Mouse (Mus musculus): Measurements from ENCODE around the gene Sept11. TPM values are rescaled to one million over a fixed set of nuclear protein-coding genes. Genes with fewer than 3 reads are reported as not detected.

Gene Sept11
- polyA plus RNA-seq, 1 experiment = 29.8 TPM

GRCm38 (mm10) chr5:93106048-93106447, 12.8 kb downstream of the Sept11 start:
- Histone ChIP-seq H3K9me3 (no peaks in the 10 kb centered on the region), H3K27me3 (replicated peaks) (no peaks in the 10 kb centered on the region), H3K4me3 (replicated peaks) (peak overlapping the region; percentile 70), H3K36me3 (replicated peaks; ENCODE audit: low read length) (peaks cover 51% of the 10 kb centered on the region), H3K4me1 (peaks cover 83% of the 10 kb centered on the region)
- TF ChIP-seq GATA1 (IDR thresholded peaks at IDR 0.05; ENCODE audit: borderline replicate concordance, low read length) (no peak), FLI1 (IDR thresholded peaks at IDR 0.05; ENCODE audit: low read length) (no peak)

DNA sequence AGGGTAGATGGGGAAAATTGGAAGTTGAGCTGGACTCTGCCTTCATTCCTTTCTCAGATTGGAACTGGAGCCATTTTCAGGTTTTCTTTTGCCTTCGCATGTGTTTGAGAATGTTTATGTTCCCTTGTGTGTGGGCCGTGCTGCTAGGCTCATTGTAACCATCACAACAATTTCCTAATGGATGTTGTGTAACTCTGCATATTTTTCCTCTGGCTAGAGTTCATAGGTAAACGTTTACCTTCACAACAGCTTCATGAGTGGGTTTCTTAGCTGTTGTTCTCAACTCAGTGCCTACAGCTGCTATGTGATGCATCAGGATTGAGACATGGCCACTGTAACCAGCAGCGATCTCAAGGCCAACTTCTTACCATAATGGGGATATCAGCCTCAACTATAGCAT, 15.5 kb downstream of the Sept11 start:
- H3K9me3 ChIP-seq = no peaks in the 10 kb centered on the region
- TF ChIP-seq FLI1 (IDR thresholded peaks at IDR 0.05; ENCODE audit: low read length) (no peak), GATA1 (IDR thresholded peaks at IDR 0.05; ENCODE audit: borderline replicate concordance, low read length) (no peak)
- H3K36me3 ChIP-seq (replicated peaks; ENCODE audit: low read length) = peaks cover 53% of the 10 kb centered on the region
- peak overlapping the region; percentile 76 for H3K4me3 ChIP-seq (replicated peaks)
- H3K27me3 ChIP-seq (replicated peaks) = no peaks in the 10 kb centered on the region
- peaks cover 83% of the 10 kb centered on the region for H3K4me1 ChIP-seq

- TF ChIP-seq GATA1 (IDR thresholded peaks at IDR 0.05; ENCODE audit: borderline replicate concordance, low read length) = peak; percentile 52; the same call in 2 of the 3 replicates
- no peak for TF ChIP-seq FLI1 (IDR thresholded peaks at IDR 0.05; ENCODE audit: low read length)
- no peaks in the 10 kb centered on the region for H3K9me3 ChIP-seq
- peaks cover 58% of the 10 kb centered on the region for H3K36me3 ChIP-seq (replicated peaks; ENCODE audit: low read length)
- peaks cover 83% of the 10 kb centered on the region for H3K4me1 ChIP-seq
- no peaks in the 10 kb centered on the region for H3K27me3 ChIP-seq (replicated peaks)
- H3K4me3 ChIP-seq (replicated peaks) = peak overlapping the region; percentile 62
These were observed 16.3 kb downstream of the Sept11 start for GRCm38 (mm10) chr5:93109555-93109954.

DNA sequence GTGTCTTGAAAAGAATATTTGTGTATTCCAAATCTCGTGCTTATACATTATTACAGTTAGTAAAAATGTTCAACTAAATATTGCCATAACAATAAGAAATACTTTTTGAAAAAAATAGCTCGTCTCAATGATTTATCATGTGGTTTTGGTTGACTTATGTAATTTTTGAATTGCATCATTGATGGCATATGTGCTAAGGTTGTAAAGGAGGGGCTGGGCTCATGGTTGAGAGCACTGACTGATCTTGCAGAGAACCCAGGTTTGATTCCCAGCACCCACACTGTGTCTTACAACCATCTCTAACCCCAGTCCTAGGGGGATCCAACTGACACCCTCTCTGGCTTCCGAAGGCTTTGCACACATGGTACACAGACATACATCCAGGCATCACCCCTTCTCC, 19.1 kb downstream of the Sept11 start:
- Histone ChIP-seq H3K9me3 (no peaks in the 10 kb centered on the region), H3K36me3 (replicated peaks; ENCODE audit: low read length) (peaks cover 80% of the 10 kb centered on the region), H3K4me1 (peaks cover 92% of the 10 kb centered on the region), H3K27me3 (replicated peaks) (no peaks in the 10 kb centered on the region), H3K4me3 (replicated peaks) (no peak overlapping the region)
- TF ChIP-seq FLI1 (IDR thresholded peaks at IDR 0.05; ENCODE audit: low read length) (no peak), GATA1 (IDR thresholded peaks at IDR 0.05; ENCODE audit: borderline replicate concordance, low read length) (no peak)

- H3K4me3 ChIP-seq (replicated peaks) = no peak overlapping the region
- peaks cover 88% of the 10 kb centered on the region for H3K36me3 ChIP-seq (replicated peaks; ENCODE audit: low read length)
- no peak for TF ChIP-seq GATA1 (IDR thresholded peaks at IDR 0.05; ENCODE audit: borderline replicate concordance, low read length)
- no peak for TF ChIP-seq FLI1 (IDR thresholded peaks at IDR 0.05; ENCODE audit: low read length)
- no peaks in the 10 kb centered on the region for H3K27me3 ChIP-seq (replicated peaks)
- H3K4me1 ChIP-seq = peaks cover 97% of the 10 kb centered on the region
- H3K9me3 ChIP-seq = no peaks in the 10 kb centered on the region
These were observed 20.3 kb downstream of the Sept11 start for GRCm38 (mm10) chr5:93113517-93113916.

DNA sequence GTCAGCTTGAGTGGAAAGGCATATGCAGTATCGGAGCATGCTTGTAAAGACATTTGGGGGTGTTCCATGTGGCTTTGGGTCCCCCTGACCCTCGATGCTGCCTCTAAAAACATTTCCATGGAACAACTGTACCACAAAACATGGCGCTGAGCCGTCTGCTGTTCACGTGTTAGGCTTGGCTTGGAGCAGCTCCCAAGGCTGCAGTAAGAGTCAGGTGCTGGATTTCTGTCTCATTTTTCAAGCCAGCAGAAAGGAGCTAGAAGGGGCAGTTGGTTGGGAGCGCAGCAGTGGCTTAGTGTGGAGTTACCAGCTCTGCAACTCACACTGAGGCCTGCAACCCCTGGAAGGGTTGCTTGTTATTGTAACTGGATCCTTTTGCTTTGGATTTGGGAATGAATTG, 21.3 kb downstream of the Sept11 start:
- Histone ChIP-seq H3K4me1 (peaks cover 94% of the 10 kb centered on the region), H3K9me3 (no peaks in the 10 kb centered on the region), H3K27me3 (replicated peaks) (no peaks in the 10 kb centered on the region), H3K36me3 (replicated peaks; ENCODE audit: low read length) (peaks cover 91% of the 10 kb centered on the region), H3K4me3 (replicated peaks) (no peak overlapping the region)
- no peak for TF ChIP-seq FLI1 (IDR thresholded peaks at IDR 0.05; ENCODE audit: low read length)
- no peak for TF ChIP-seq GATA1 (IDR thresholded peaks at IDR 0.05; ENCODE audit: borderline replicate concordance, low read length)

DNA sequence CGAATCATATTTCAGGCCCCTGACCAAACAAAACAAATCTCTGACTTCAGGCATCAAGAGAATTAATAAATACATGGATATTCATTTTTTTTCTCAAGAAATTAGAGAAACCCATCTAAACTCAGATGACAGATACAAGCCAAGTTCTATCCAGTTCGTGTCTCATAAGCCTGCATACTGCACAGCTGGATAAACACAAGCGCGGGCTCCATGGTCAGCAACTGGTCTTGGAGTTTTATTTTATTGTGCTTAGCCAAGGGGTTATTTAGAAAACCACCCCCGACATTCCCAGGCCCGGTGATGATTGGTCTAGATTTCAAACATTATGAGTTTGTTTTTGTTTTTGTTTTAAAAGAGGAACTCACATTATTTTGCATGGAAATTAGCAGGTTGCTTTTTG, 21.8 kb downstream of the Sept11 start:
- H3K4me3 ChIP-seq (replicated peaks) = no peak overlapping the region
- H3K4me1 ChIP-seq = peaks cover 93% of the 10 kb centered on the region
- TF ChIP-seq FLI1 (IDR thresholded peaks at IDR 0.05; ENCODE audit: low read length) (no peak), GATA1 (IDR thresholded peaks at IDR 0.05; ENCODE audit: borderline replicate concordance, low read length) (no peak)
- H3K27me3 ChIP-seq (replicated peaks) = no peaks in the 10 kb centered on the region
- no peaks in the 10 kb centered on the region for H3K9me3 ChIP-seq
- peaks cover 90% of the 10 kb centered on the region for H3K36me3 ChIP-seq (replicated peaks; ENCODE audit: low read length)

DNA sequence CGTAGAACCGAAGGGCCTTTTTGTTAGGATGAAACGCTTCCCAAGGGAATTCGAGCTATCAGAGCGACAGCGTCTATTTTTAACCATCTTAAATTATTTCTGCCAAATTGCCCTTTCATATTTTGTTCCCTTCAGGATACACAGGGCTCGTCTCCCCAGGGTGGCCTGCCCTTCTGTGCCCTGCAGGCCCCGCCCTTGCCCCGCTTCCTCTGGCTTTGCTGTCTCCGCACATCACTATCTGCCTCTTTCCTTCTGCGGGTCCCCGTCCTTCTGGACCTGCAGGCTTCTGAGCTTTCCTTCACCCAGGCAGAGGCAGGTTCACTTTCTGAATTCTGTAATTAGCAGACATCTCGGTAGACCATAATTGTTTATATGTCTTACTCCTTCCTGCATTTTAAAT, 22.6 kb downstream of the Sept11 start:
- Histone ChIP-seq H3K4me1 (peaks cover 93% of the 10 kb centered on the region), H3K4me3 (replicated peaks) (peak overlapping the region; percentile 47), H3K27me3 (replicated peaks) (no peaks in the 10 kb centered on the region), H3K36me3 (replicated peaks; ENCODE audit: low read length) (peaks cover 90% of the 10 kb centered on the region), H3K9me3 (no peaks in the 10 kb centered on the region)
- TF ChIP-seq FLI1 (IDR thresholded peaks at IDR 0.05; ENCODE audit: low read length) (no peak), GATA1 (IDR thresholded peaks at IDR 0.05; ENCODE audit: borderline replicate concordance, low read length) (no peak)

DNA sequence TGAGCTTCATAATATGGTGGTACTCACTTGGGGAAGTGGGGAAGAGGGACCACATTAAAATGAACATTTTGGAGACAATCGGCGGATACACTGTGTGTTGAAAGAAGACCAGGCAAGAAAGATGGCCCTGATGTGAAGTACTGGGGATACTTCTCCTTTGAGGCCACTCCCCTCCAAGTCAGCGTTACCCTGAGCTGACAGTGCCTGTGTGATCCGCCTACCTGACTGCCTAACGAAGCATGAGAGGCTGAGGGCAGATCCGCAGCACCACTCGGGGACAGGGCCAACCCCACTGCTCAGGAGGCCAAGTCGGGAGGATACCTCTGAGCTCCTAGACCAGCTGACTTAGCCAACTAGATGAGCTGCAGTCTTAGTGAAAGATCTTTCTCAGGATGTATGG, 24.4 kb downstream of the Sept11 start:
- H3K9me3 ChIP-seq = no peaks in the 10 kb centered on the region
- H3K27me3 ChIP-seq (replicated peaks) = no peaks in the 10 kb centered on the region
- no peak for TF ChIP-seq FLI1 (IDR thresholded peaks at IDR 0.05; ENCODE audit: low read length)
- TF ChIP-seq GATA1 (IDR thresholded peaks at IDR 0.05; ENCODE audit: borderline replicate concordance, low read length) = no peak
- H3K36me3 ChIP-seq (replicated peaks; ENCODE audit: low read length) = peaks cover 88% of the 10 kb centered on the region
- H3K4me1 ChIP-seq = peaks cover 93% of the 10 kb centered on the region
- H3K4me3 ChIP-seq (replicated peaks) = peak overlapping the region; percentile 7

GRCm38 (mm10) chr5:93121660-93122059, 28.4 kb downstream of the Sept11 start:
- TF ChIP-seq FLI1 (IDR thresholded peaks at IDR 0.05; ENCODE audit: low read length) = no peak
- no peak for TF ChIP-seq GATA1 (IDR thresholded peaks at IDR 0.05; ENCODE audit: borderline replicate concordance, low read length)
- no peaks in the 10 kb centered on the region for H3K9me3 ChIP-seq
- no peak overlapping the region for H3K4me3 ChIP-seq (replicated peaks)
- no peaks in the 10 kb centered on the region for H3K27me3 ChIP-seq (replicated peaks)
- H3K4me1 ChIP-seq = peaks cover 93% of the 10 kb centered on the region
- H3K36me3 ChIP-seq (replicated peaks; ENCODE audit: low read length) = peaks cover 76% of the 10 kb centered on the region
